Mouse (Mus musculus) embryonic facial prominence, embryonic 11.5 days (tissue): ENCODE measurements at regions not wholly inside any gene's neighbourhood (a gene's known extent, or its start where the extent isn't known, plus 50 kb on each side); places are given as distances from the start of the nearest gene placed in this dataset.

Experiments used
- ATAC-seq: fragments of 200-750 bp; cut with Nextera tagmentation; replicated peaks from 2 replicates; pipeline ENCODE4 v1.8.0; 2017; ENCODE audit warnings: low read depth; ENCODE audit not compliant: insufficient number of reproducible peaks, low FRiP score, low TSS enrichment
- DNase-seq: peaks from one replicate; pipeline ENCODE4 v3.0.0-alpha.2; 2015; ENCODE audit warnings: low spot score
- H3K27ac ChIP-seq: fragments of 300-500 bp; sonication (generic); replicated peaks from 2 replicates; pipeline ENCODE4 v1.5.1; 2014; ENCODE audit warnings: mild to moderate bottlenecking, low read depth, low read length, control low read depth
- H3K27me3 ChIP-seq: fragments of 300-500 bp; sonication (generic); 2 replicates; pipeline ENCODE4 v1.6.1; 2014; ENCODE audit warnings: mild to moderate bottlenecking, low read length, moderate library complexity, mixed read lengths; ENCODE audit not compliant: control insufficient read depth, insufficient read depth
- H3K36me3 ChIP-seq: fragments of 300-500 bp; sonication (generic); replicated peaks from 2 replicates; pipeline ENCODE4 v1.6.1; 2014; ENCODE audit warnings: low read depth, mild to moderate bottlenecking, low read length, moderate library complexity, mixed read lengths; ENCODE audit not compliant: control insufficient read depth, insufficient read depth
- H3K4me1 ChIP-seq: fragments of 300-500 bp; sonication (generic); 2 replicates; pipeline ENCODE4 v1.6.1; 2014; ENCODE audit warnings: low read length, mixed read lengths; ENCODE audit not compliant: control insufficient read depth, insufficient read depth
- H3K4me2 ChIP-seq: fragments of 300-500 bp; sonication (generic); 2 replicates; pipeline ENCODE4 v1.6.1; 2014; ENCODE audit warnings: low read depth, mild to moderate bottlenecking, control low read depth, low read length, moderate library complexity
- H3K4me3 ChIP-seq: fragments of 300-500 bp; sonication (generic); 2 replicates; pipeline ENCODE4 v1.5.1; 2014; ENCODE audit warnings: low read depth, low read length, control low read depth
- H3K9ac ChIP-seq: fragments of 300-500 bp; sonication (generic); replicated peaks from 2 replicates; pipeline ENCODE4 v1.6.1; 2014; ENCODE audit warnings: mild to moderate bottlenecking, control low read depth, low read length
- H3K9me3 ChIP-seq: fragments of 300-500 bp; sonication (generic); replicated peaks from 2 replicates; pipeline ENCODE4 v1.6.1; 2016; ENCODE audit warnings: mild to moderate bottlenecking, low read length, inconsistent platforms, mixed read lengths; ENCODE audit not compliant: control insufficient read depth
- WGBS: fragments of 180-500 bp; shearing (Covaris S2); extraction: QIAGEN DNeasy Blood & Tissue Kit; methylation state at CpG from one replicate; pipeline ENCODE4 v1.1.7; 2014; 5-methylcytosine and 5-hydroxymethylcytosine counted together

DNA sequence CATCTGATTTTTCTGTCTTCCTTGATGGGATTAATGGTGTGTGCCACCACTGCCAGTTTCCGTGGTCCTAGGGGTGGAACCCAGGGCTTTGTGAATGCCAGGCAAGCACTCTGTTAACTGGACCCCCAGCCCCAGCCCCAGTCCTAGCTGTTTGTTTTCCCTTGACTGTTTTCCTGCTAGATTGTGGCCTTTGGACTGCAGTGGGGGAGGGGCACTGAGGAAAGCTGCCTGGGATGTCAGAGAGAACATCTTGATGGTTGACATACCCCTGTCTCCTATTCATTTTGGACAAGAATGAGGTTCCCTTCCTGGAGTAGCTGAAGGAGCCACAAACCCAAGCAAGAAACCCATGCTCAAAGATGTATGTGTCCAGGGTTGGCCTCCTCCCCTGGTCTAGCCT lies 77.8 kb upstream of the Sulf2 start:
- WGBS, result 77% methylated on average over 1 of the region's 1 CpGs
- H3K27me3 ChIP-seq, result no peaks in the 10 kb centered on the region
- H3K4me2 ChIP-seq, result no peak overlapping the region
- DNase-seq (no peak), ATAC-seq (no peak)
- no peaks in the 10 kb centered on the region for H3K9me3 ChIP-seq
- H3K4me3 ChIP-seq, result no peak overlapping the region
- no peaks in the 10 kb centered on the region for H3K36me3 ChIP-seq
- H3K9ac ChIP-seq, result no peak overlapping the region; the same call in 1 of the 2 replicates
- H3K4me1 ChIP-seq, result peaks cover 8% of the 10 kb centered on the region; the same call in 1 of the 2 replicates
- H3K27ac ChIP-seq, result no peak overlapping the region

DNA sequence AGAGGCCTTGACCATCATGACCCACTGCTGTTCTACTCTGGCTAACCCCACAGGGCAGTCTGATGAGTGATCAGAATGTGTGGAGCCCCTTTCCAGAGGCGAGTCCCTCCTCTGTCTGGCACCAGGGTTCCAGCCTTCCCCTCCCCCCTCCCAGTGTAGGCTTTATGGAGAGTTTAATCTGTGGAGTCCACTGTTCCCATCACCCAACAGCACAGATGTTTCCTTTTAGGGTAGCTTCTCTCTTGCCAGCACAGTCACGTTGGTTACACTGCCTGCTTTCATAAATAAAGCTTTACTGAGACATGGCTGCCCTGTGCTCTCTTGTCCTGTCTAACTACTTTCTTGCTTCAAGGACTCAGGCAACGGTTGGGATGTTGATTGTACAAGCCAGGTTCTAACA lies 76.9 kb upstream of the Sulf2 start:
- peak overlapping the region; percentile 60 for H3K27ac ChIP-seq
- H3K4me1 ChIP-seq, result peaks cover 5% of the 10 kb centered on the region; the same call in 1 of the 2 replicates
- peak overlapping the region; percentile 3 for H3K9ac ChIP-seq
- 32% methylated on average over 3 of the region's 3 CpGs for WGBS
- no peaks in the 10 kb centered on the region for H3K9me3 ChIP-seq
- no peaks in the 10 kb centered on the region for H3K27me3 ChIP-seq
- ATAC-seq (peak; percentile 40; the same call in 1 of the 2 replicates), DNase-seq (peak; percentile 75)
- no peak overlapping the region for H3K4me3 ChIP-seq
- no peak overlapping the region for H3K4me2 ChIP-seq
- H3K36me3 ChIP-seq, result no peaks in the 10 kb centered on the region

DNA sequence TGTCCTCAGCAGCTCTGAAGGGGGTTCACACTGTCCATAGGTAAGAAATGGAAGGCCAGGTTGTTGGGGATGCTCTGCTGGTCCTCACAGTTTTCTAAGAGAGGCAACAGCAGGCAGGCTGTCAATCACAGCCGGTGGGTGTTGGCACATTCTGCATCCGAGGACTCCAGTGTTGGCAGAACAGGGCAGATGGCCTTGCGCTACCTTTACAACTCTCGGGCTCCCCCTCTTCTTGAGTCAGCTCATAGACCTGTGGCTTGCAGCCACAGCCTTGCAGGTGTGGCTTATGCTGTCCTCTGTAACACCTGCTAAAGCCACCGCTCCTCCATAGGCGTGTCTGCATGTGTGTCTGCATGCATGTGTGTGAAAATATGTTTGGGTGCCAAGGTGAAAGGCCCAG lies 75.2 kb upstream of the Sulf2 start:
- 94% methylated on average over 6 of the region's 6 CpGs for WGBS
- no peak overlapping the region for H3K27ac ChIP-seq
- ATAC-seq, result no peak
- H3K27me3 ChIP-seq, result no peaks in the 10 kb centered on the region
- DNase-seq, result no peak
- no peak overlapping the region for H3K9ac ChIP-seq
- H3K9me3 ChIP-seq, result no peaks in the 10 kb centered on the region
- no peak overlapping the region for H3K4me3 ChIP-seq
- no peaks in the 10 kb centered on the region for H3K36me3 ChIP-seq
- peaks cover 5% of the 10 kb centered on the region; the same call in 1 of the 2 replicates for H3K4me1 ChIP-seq
- H3K4me2 ChIP-seq, result no peak overlapping the region

DNA sequence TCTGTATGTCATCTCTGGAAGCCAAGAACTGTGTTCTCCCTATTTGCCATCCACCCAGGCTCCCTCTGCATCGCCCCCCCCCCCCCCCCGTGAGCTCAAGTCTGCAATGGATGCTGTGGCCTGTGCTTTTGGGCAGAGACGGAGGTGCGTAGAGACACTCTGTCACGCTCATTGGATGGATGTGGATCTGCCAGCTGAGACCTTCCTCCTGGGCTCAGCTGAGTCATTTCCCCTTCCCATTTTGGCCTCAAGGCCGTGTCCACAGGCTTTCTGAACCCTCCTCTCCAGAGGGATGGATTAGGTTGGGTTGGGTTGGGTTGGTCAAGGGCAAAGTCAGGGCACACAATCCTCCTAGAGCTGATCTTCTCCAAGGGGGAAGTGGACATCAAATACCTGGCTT lies 72.9 kb upstream of the Sulf2 start:
- Histone ChIP-seq H3K9ac (no peak overlapping the region), H3K36me3 (no peaks in the 10 kb centered on the region), H3K4me3 (no peak overlapping the region), H3K9me3 (no peaks in the 10 kb centered on the region), H3K27ac (no peak overlapping the region), H3K4me1 (peaks cover 5% of the 10 kb centered on the region; the same call in 1 of the 2 replicates), H3K4me2 (no peak overlapping the region), H3K27me3 (no peaks in the 10 kb centered on the region)
- WGBS, result 92% methylated on average over 5 of the region's 6 CpGs
- DNase-seq, result no peak
- ATAC-seq, result no peak

DNA sequence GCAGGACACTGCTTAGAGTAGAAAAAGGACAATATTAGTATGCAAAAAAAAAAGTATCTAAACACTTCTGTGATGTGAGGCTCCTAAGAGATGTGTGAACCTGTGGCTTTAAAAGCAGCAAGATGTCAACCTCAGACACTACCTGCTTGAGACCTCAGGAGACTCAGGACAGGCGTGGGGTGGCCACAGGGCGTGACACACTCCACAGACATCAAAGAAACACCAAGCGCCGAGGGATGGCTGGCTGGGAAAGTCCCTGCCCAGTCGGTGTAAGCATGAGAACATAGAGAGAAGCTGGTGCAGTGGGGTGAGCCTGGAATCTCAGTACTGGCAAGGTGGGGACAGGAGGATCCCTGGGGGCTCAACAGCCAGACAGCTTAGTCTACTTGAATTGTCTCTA lies 72.0 kb upstream of the Sulf2 start:
- Histone ChIP-seq H3K4me3 (no peak overlapping the region), H3K4me2 (no peak overlapping the region), H3K36me3 (no peaks in the 10 kb centered on the region), H3K27me3 (no peaks in the 10 kb centered on the region), H3K27ac (no peak overlapping the region), H3K9me3 (no peaks in the 10 kb centered on the region), H3K9ac (no peak overlapping the region), H3K4me1 (no peaks in the 10 kb centered on the region)
- DNase-seq (no peak), ATAC-seq (no peak)
- WGBS, result 41% methylated on average over 5 of the region's 5 CpGs

DNA sequence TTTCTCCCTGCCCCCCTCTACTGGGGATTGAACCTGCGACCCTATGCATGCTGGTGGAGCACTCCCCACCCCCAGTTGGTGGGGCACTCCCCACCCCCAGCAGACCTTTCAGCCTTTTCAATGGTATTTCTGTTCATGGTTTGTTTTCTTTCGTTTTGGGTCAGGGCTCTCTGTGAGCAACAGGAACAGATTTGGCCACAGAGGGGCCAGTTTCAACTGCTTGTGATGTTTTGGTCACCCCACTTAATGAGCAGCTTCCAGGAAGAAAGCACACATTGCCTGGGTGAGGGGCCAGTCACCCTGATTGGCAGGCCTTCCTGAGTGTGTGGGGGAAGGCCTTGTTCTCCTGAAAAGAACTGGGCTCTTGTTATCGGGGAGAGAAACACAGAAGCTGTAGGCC lies 71.5 kb upstream of the Sulf2 start:
- 0 out of 2 replicates have a peak overlapping the region, but pooled peaks have one; percentile 24 for H3K27ac ChIP-seq
- 10% methylated on average over 3 of the region's 3 CpGs for WGBS
- no peaks in the 10 kb centered on the region for H3K9me3 ChIP-seq
- no peak overlapping the region for H3K4me3 ChIP-seq
- H3K9ac ChIP-seq, result no peak overlapping the region
- DNase-seq (peak; percentile 61), ATAC-seq (no peak)
- no peaks in the 10 kb centered on the region for H3K4me1 ChIP-seq
- no peaks in the 10 kb centered on the region for H3K27me3 ChIP-seq
- no peaks in the 10 kb centered on the region for H3K36me3 ChIP-seq
- no peak overlapping the region for H3K4me2 ChIP-seq

DNA sequence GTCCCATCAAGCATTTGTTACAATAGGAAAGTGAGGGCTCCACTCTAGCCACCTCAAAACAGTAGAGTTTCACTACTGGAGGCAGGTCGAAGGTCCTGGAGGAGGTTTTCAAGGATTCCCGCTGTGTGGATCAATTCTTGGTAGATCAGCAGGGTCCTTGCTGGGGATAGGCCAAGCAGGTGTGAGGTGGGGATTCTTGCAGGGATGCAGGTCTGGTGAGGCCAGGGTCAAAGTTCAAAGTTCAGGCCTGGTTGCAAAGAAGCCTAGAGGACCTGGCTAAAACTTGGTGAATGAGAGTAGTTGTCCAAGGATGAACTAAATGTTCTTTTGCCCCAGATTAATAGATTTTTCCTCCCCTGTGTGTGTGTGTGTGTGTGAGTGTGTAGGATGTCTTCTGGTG lies 70.9 kb upstream of the Sulf2 start:
- Histone ChIP-seq H3K9me3 (no peaks in the 10 kb centered on the region), H3K27ac (no peak overlapping the region), H3K27me3 (no peaks in the 10 kb centered on the region), H3K9ac (no peak overlapping the region), H3K4me2 (no peak overlapping the region), H3K4me1 (no peaks in the 10 kb centered on the region), H3K4me3 (no peak overlapping the region), H3K36me3 (no peaks in the 10 kb centered on the region)
- 88% methylated on average over 2 of the region's 2 CpGs for WGBS
- DNase-seq, result no peak
- no peak for ATAC-seq

DNA sequence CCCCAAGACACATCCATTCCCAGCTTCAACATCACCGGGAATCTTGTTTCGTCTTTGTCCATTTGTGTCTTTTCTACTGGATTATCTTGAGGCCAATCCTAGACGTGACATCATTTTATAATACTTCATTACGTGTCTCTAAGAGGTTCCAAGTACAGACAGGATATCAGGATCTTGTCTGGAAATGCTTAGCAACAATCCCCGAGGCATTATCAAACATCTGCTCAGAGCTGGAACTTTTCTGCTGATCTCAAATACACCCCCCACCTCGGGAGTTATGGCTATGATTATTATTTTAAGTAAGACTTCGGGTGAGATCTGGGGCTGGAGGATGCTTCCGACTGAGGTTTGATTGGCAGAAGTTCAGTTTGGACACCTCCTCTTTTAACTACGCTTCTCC lies 69.9 kb upstream of the Sulf2 start:
- Histone ChIP-seq H3K4me2 (no peak overlapping the region), H3K27ac (no peak overlapping the region), H3K4me3 (no peak overlapping the region), H3K4me1 (no peaks in the 10 kb centered on the region), H3K9me3 (no peaks in the 10 kb centered on the region), H3K9ac (no peak overlapping the region), H3K36me3 (no peaks in the 10 kb centered on the region), H3K27me3 (no peaks in the 10 kb centered on the region)
- ATAC-seq, result no peak
- no peak for DNase-seq
- WGBS, result 83% methylated on average over 9 of the region's 9 CpGs
